Mouse (Mus musculus) liver, embryonic 11.5 days (tissue): ENCODE results near the gene Gpsm3. TPM values are rescaled to one million over a fixed set of nuclear protein-coding genes. Genes with fewer than 3 reads are reported as not detected.

Source experiments
- ATAC-seq: fragments of 200-750 bp; cut with Nextera tagmentation; replicated peaks from 2 replicates; pipeline ENCODE4 v1.8.0; 2017; ENCODE audit warnings: moderate number of reproducible peaks, mild to moderate bottlenecking, moderate TSS enrichment, moderate library complexity; ENCODE audit not compliant: low FRiP score
- DNase-seq: peaks from one replicate; pipeline ENCODE4 v3.0.0-alpha.2; 2017; ENCODE audit warnings: low spot score
- H3K27ac ChIP-seq: fragments of 300-500 bp; sonication (generic); 2 replicates; pipeline ENCODE4 v1.5.1; 2014; ENCODE audit warnings: mild to moderate bottlenecking, low read depth, low read length, control low read depth
- H3K27me3 ChIP-seq: fragments of 300-500 bp; sonication (generic); replicated peaks from 2 replicates; pipeline ENCODE4 v1.6.1; 2014; ENCODE audit warnings: low read length, mixed read lengths; ENCODE audit not compliant: control insufficient read depth, insufficient read depth
- H3K36me3 ChIP-seq: fragments of 300-500 bp; sonication (generic); 2 replicates; pipeline ENCODE4 v1.6.1; 2014; ENCODE audit warnings: mild to moderate bottlenecking, low read length, moderate library complexity, mixed read lengths; ENCODE audit not compliant: control insufficient read depth, insufficient read depth
- H3K4me1 ChIP-seq: fragments of 300-500 bp; sonication (generic); replicated peaks from 2 replicates; pipeline ENCODE4 v1.6.1; 2014; ENCODE audit warnings: low read length, mixed read lengths; ENCODE audit not compliant: control insufficient read depth, insufficient read depth
- H3K4me2 ChIP-seq: fragments of 300-500 bp; sonication (generic); 2 replicates; pipeline ENCODE4 v1.6.1; 2014; ENCODE audit warnings: mild to moderate bottlenecking, control low read depth, moderate library complexity
- H3K4me3 ChIP-seq: fragments of 300-500 bp; sonication (generic); 2 replicates; pipeline ENCODE4 v1.5.1; 2014; ENCODE audit warnings: low read depth, low read length, control low read depth
- H3K9ac ChIP-seq: fragments of 300-500 bp; sonication (generic); 2 replicates; pipeline ENCODE4 v1.6.1; 2014; ENCODE audit warnings: low read depth, low read length, control low read depth
- H3K9me3 ChIP-seq: fragments of 300-500 bp; sonication (generic); 2 replicates; pipeline ENCODE4 v1.6.1; 2016; ENCODE audit warnings: low read length, inconsistent platforms, mixed read lengths; ENCODE audit not compliant: control insufficient read depth
- WGBS: fragments of 180-500 bp; shearing (Covaris S2); extraction: QIAGEN DNeasy Blood & Tissue Kit; methylation state at CpG from one replicate; pipeline ENCODE4 v1.1.7; 2014; 5-methylcytosine and 5-hydroxymethylcytosine counted together
- polyA plus RNA-seq: library from polyadenylated mRNA; unstranded; fragments of >200 nt; fragmentation: Nextera tagmentation; extraction: Ambion mirVana; gene quantifications from 2 replicates; pipeline ENCODE4 v1.2.1, GENCODE M21; 2014

Gene Gpsm3
- polyA plus RNA-seq, 1 experiment from 2014 or later, result 19.8 TPM

DNA sequence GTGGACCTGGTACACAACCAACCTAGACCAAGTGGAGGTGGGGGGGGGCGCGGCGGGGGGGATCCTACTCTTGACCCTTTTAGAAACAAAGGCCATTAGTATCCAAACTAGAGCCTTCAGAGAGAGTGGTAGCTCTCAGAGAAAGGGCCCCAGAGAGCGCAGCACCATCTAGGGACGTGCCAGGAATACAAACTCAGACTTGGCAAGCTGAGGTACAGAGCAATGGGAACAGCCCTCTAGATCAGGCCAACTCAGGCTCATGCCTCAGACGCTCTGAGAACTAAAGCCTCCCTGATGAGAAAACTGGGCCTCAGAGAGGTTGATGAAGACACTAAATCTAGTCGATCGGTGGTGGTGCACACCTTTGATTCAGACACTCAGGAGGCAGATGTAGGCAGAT lies 4.5 kb upstream of the Gpsm3 start:
- ATAC-seq, result no peak
- DNase-seq, result no peak
- Histone ChIP-seq H3K27me3 (no peaks in the 10 kb centered on the region), H3K4me1 (peaks cover 26% of the 10 kb centered on the region), H3K36me3 (no peaks in the 10 kb centered on the region), H3K4me2 (no peak overlapping the region), H3K4me3 (no peak overlapping the region), H3K9ac (no peak overlapping the region), H3K9me3 (no peaks in the 10 kb centered on the region), H3K27ac (no peak overlapping the region)
- WGBS, result 90% methylated on average over 8 of the region's 8 CpGs

DNA sequence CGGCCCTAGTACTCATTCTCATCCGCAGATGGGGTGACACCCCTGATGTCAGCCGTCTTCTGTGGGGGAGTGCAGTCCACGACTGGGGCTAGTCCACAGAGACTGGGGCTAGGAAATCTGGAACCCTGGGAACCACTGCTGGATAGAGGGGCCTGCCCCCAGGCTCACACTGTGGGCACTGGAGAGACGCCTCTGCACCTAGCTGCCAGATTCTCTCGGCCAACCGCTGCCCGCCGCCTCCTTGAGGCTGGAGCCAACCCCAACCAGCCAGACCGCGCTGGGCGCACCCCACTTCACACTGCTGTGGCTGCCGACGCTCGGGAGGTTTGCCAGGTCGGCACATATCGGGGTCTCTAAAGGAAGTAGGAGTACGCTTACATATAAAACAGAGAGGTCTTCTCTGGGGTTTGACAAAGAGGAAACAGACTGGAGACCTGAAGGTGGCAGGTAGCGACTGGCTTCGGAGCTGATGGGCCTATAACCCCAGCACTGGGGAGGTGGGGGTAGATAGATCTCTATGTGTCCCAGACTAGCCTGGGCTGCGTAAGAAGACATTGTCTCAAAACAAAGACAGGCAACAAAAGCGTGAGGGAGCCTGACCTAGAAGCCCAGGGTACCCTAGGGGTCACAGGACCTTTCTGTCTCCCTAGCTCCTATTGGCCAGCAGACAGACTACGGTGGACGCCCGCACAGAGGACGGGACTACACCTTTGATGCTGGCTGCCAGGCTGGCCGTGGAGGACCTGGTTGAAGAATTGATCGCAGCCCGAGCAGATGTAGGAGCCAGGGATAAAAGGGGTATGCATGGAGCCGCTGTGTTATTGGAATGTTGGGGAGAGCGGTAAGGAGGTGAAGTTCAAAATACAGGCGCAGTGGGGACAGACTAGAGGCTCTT lies 3.5 kb upstream of the Gpsm3 start:
- Histone ChIP-seq H3K9ac (peak overlapping the region; percentile 81), H3K4me2 (peak overlapping the region; percentile 100), H3K4me1 (peaks cover 36% of the 10 kb centered on the region), H3K9me3 (no peaks in the 10 kb centered on the region), H3K27me3 (no peaks in the 10 kb centered on the region), H3K4me3 (peak overlapping the region; percentile 91), H3K27ac (peak overlapping the region; percentile 72; the same call in 1 of the 2 replicates), H3K36me3 (no peaks in the 10 kb centered on the region)
- DNase-seq (no peak), ATAC-seq (no peak)
- WGBS, result 38% methylated on average over 32 of the region's 32 CpGs

DNA sequence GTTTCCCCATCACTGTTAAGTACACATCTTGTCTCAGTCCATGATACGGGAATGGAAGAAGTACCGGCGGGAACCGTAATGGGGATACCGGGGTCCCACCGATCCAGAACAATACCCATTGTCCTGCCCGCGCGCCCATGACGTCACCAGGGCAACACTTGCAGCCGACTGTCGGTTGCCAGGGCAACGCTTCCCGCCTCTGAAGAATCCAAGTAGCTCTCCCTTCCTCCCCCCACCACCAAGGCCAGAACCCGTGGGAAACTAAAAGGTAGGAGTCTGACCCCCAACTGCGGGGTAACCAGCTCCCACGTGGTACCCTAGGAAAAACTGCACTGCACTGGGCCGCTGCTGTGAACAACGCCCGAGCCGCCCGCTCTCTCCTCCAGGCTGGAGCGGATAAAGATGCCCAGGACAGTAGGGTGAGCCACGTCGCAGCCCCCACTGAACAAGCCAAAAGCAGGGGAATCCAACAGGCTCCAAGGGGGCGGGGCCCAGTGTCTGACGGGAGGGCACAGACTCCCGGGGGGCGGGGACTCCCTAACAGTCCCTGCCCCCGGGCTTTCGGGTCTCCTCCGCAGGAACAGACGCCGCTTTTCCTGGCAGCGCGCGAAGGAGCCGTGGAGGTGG lies 2.7 kb upstream of the Gpsm3 start:
- Histone ChIP-seq H3K9ac (peak overlapping the region; percentile 81), H3K36me3 (no peaks in the 10 kb centered on the region), H3K27me3 (no peaks in the 10 kb centered on the region), H3K27ac (peak overlapping the region; percentile 72), H3K4me1 (peaks cover 42% of the 10 kb centered on the region), H3K4me2 (peak overlapping the region; percentile 100), H3K9me3 (no peaks in the 10 kb centered on the region), H3K4me3 (peak overlapping the region; percentile 91)
- under 1% methylated on average over 38 of the region's 38 CpGs for WGBS
- DNase-seq, result peak; percentile 81
- peak; percentile 82 for ATAC-seq

DNA sequence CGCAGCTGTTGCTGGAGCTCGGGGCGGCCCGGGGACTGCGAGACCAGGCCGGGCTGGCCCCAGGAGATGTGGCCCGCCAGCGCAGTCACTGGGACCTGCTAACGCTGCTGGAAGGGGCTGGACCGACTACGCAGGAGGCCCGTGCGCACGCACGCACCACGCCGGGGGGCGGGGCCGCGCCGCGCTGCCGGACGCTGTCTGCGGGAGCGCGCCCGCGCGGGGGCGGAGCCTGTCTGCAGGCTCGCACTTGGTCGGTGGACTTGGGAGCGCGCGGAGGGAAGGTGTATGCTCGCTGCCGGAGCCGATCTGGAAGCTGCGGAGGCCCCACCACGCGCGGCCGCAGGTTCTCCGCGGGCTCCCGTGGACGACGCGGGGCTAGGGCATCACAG lies 2.2 kb upstream of the Gpsm3 start:
- Histone ChIP-seq H3K4me2 (peak overlapping the region; percentile 100), H3K9me3 (no peaks in the 10 kb centered on the region), H3K27ac (peak overlapping the region; percentile 72), H3K27me3 (no peaks in the 10 kb centered on the region), H3K4me1 (peaks cover 42% of the 10 kb centered on the region), H3K4me3 (peak overlapping the region; percentile 91), H3K36me3 (no peaks in the 10 kb centered on the region), H3K9ac (peak overlapping the region; percentile 81)
- WGBS, result 0% methylated on average over 50 of the region's 50 CpGs
- DNase-seq (peak; percentile 99), ATAC-seq (peak; percentile 82)

DNA sequence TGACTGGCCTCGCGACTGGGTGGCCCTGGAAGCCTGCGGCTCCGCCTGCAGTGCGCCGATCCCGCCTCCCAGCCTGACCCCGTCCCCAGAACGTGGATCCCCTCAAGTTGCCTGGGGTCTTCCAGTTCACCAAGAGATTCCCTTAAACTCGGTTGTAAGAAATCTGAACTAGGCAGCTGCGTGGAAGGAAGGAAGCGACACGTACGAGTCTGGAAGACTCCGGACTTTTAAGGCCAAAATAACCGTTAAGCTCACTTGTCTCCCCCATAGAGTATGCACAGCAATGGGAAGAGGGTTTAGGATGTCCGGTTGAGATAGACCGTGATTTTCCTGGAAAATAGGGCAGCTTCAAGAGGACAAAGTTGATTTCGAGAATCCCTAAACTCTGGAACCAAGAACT lies 1.8 kb upstream of the Gpsm3 start:
- DNase-seq (no peak), ATAC-seq (peak; percentile 7; the same call in 1 of the 2 replicates)
- peak overlapping the region; percentile 100 for H3K4me2 ChIP-seq
- H3K9me3 ChIP-seq, result no peaks in the 10 kb centered on the region
- WGBS, result 3% methylated on average over 19 of the region's 19 CpGs
- H3K4me1 ChIP-seq, result peaks cover 45% of the 10 kb centered on the region
- peak overlapping the region; percentile 91 for H3K4me3 ChIP-seq
- H3K9ac ChIP-seq, result peak overlapping the region; percentile 81
- H3K27ac ChIP-seq, result peak overlapping the region; percentile 72
- H3K27me3 ChIP-seq, result no peaks in the 10 kb centered on the region
- no peaks in the 10 kb centered on the region for H3K36me3 ChIP-seq

DNA sequence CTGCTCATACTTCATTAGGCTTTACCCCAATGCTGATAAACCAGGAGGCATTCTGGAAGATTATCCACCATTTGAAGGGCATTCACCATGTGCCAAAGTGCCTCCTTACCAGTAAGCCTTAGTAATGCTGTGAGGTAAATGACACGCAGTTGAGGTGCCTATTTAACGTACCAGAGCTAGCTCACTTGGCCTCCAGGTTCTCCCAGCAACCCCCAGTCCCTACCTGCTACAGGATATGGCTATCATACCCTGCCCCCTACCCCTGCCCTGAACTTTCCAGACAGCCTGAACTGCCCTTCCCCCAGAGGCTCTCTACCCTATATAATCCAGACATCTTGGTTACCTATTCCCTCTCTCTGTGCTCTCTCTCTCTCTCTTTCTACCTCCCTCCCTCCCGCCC lies 839 bp upstream of the Gpsm3 start:
- no peaks in the 10 kb centered on the region for H3K9me3 ChIP-seq
- peak overlapping the region; percentile 100 for H3K4me2 ChIP-seq
- DNase-seq (no peak), ATAC-seq (no peak)
- 46% methylated on average over 3 of the region's 3 CpGs for WGBS
- no peak overlapping the region for H3K9ac ChIP-seq
- H3K27ac ChIP-seq, result peak overlapping the region; percentile 72; the same call in 1 of the 2 replicates
- peak overlapping the region; percentile 91 for H3K4me3 ChIP-seq
- H3K27me3 ChIP-seq, result no peaks in the 10 kb centered on the region
- H3K4me1 ChIP-seq, result peaks cover 50% of the 10 kb centered on the region
- H3K36me3 ChIP-seq, result no peaks in the 10 kb centered on the region

DNA sequence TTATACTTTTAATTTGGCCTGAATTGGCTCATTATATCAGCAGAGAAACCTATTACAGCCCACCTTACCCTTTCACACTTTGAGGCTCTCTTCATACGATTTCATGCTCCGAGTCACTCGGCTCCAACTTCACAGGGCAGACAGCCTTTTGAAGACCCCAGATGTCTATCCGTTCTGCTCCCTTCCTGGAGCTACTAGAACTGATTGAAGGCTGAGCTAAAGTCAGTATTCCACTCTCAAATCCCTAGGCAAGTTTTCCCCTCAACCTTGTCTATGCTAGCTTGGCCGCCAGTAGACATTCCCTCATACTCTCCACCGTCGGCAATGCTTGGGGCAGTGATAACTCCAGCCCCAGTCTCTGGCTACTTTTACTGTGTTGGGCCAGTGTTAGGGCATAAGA lies 400 bp upstream of the Gpsm3 start:
- H3K27ac ChIP-seq, result peak overlapping the region; percentile 13; the same call in 1 of the 2 replicates
- ATAC-seq (no peak), DNase-seq (no peak)
- no peaks in the 10 kb centered on the region for H3K9me3 ChIP-seq
- peak overlapping the region; percentile 91 for H3K4me3 ChIP-seq
- no peaks in the 10 kb centered on the region for H3K36me3 ChIP-seq
- no peaks in the 10 kb centered on the region for H3K27me3 ChIP-seq
- peaks cover 54% of the 10 kb centered on the region for H3K4me1 ChIP-seq
- 27% methylated on average over 7 of the region's 7 CpGs for WGBS
- H3K9ac ChIP-seq, result no peak overlapping the region
- peak overlapping the region; percentile 100 for H3K4me2 ChIP-seq

DNA sequence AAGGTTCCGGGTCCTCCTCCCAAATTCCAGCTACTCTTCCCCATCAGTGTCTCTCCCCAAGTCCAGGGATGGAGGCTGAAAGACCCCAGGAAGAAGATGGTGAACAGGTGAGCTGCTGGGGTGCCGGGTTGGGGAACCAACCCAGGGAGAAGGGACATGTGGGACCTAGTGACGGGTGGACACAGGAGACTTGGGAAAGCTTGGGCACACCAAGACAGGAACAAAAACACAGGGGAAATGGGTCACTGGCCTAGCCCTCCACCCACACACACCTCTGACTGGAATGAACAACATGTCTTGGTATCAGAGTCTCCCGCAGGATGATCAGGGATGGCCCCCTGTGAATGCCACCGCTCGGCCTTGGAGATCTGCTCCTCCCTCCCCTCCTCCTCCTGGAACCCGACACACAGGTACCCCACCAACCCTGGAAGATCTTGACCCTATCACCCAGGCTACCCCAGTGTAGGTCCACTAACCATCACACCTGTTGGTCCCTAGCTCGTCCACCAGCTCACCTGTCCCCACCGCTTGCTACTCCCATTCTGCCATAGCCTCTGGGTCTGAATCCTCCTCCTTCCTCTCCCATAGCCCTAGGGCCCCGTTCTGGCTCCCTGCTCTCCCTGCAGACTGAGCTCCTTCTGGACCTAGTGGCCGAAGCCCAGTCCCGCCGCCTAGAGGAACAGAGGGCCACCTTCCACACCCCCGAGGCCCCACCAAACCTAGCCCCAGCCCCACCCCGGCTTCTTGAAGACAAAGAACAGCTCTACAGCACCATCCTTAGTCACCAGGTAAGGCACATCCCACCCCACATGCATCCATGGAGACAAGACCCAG lies 765 bp downstream of the Gpsm3 start:
- Histone ChIP-seq H3K9ac (peak overlapping the region; percentile 96), H3K4me2 (peak overlapping the region; percentile 100), H3K4me1 (peaks cover 58% of the 10 kb centered on the region), H3K27ac (peak overlapping the region; percentile 95), H3K4me3 (peak overlapping the region; percentile 91), H3K36me3 (peaks cover 4% of the 10 kb centered on the region; the same call in 1 of the 2 replicates), H3K9me3 (no peaks in the 10 kb centered on the region), H3K27me3 (no peaks in the 10 kb centered on the region)
- no peak for DNase-seq
- ATAC-seq, result no peak
- whole genome bisulfite sequencing, result 48% methylated on average over 15 of the region's 15 CpGs
